Mouse (Mus musculus): ENCODE results near the gene Nol6. TPM values are rescaled to one million over a fixed set of nuclear protein-coding genes. Genes with fewer than 3 reads are reported as not detected.

The Nol6 gene
- polyA plus RNA-seq, 1 experiment from 2014 or later, result 9.5 TPM

DNA sequence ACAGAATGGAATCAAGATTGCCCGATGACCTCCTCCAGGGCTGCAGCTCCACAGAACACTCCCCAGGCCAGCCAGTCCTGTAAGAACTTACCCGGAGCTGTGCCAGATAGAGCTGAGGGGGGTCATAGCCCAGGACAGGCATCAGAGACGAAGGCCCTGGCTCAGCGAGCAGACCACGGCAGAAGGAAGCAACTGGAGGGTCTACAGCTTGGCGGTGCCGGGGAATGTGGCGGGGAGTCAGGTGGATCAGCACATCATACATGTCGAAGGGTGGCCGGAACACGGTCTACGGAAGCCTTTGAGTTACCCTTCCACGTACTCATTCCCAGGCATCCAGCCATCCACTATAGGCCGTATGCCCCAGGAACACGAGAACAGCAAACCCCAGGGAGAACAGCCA, 8.5 kb downstream of the Nol6 start:
- DNase-seq (ENCODE audit: low spot score) (no peak), ATAC-seq (ENCODE audit: low FRiP score, low TSS enrichment) (no peak)
- Histone ChIP-seq H3K4me1 (replicated peaks; ENCODE audit: control insufficient read depth, insufficient read depth) (no peaks in the 10 kb centered on the region), H3K4me2 (replicated peaks; ENCODE audit: low read depth) (no peak overlapping the region), H3K4me3 (ENCODE audit: low read depth, low read length) (no peak overlapping the region), H3K9ac (ENCODE audit: low read length) (no peak overlapping the region), H3K36me3 (ENCODE audit: control insufficient read depth, insufficient read depth, low read length) (peaks cover 52% of the 10 kb centered on the region), H3K9me3 (ENCODE audit: control insufficient read depth, low read length) (no peaks in the 10 kb centered on the region), H3K27me3 (ENCODE audit: control insufficient read depth, insufficient read depth, low read length) (no peaks in the 10 kb centered on the region), H3K27ac (replicated peaks) (no peak overlapping the region)
- no peak for TF ChIP-seq CTCF (IDR thresholded peaks at IDR 0.05; ENCODE audit: low read depth)
- TF ChIP-seq EP300 (optimal IDR thresholded peaks at IDR 0.05), result no peak
- WGBS, result 95% methylated on average over 15 of the region's 15 CpGs

DNA sequence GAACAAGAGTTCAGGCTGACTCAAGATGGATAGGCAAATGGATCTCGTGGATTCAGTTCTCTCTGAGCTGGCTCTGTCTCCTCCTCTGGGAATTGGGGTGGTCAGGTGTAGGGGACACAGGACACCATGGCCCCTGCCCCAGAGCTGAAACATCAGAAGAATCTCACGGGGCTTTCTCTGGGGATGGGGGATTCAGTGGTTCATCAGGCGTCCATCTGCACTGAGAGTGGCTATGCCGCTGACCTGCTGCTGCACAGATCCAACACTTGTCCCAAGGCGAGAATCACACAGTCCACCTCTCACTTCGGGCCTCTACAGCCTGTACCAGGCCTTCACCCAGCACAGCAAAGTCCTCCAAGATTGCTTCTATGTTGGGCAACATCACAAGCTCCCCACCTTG, 9.2 kb downstream of the Nol6 start:
- Histone ChIP-seq H3K4me1 (replicated peaks; ENCODE audit: control insufficient read depth, insufficient read depth) (no peaks in the 10 kb centered on the region), H3K4me3 (ENCODE audit: low read depth, low read length) (no peak overlapping the region), H3K27me3 (ENCODE audit: control insufficient read depth, insufficient read depth, low read length) (no peaks in the 10 kb centered on the region), H3K9ac (ENCODE audit: low read length) (no peak overlapping the region), H3K36me3 (ENCODE audit: control insufficient read depth, insufficient read depth, low read length) (peaks cover 52% of the 10 kb centered on the region), H3K4me2 (replicated peaks; ENCODE audit: low read depth) (no peak overlapping the region), H3K27ac (replicated peaks) (no peak overlapping the region), H3K9me3 (ENCODE audit: control insufficient read depth, low read length) (no peaks in the 10 kb centered on the region)
- DNase-seq (ENCODE audit: low spot score), result no peak
- 85% methylated on average over 6 of the region's 6 CpGs for WGBS
- ATAC-seq (ENCODE audit: low FRiP score, low TSS enrichment), result no peak
- TF ChIP-seq CTCF (IDR thresholded peaks at IDR 0.05; ENCODE audit: low read depth) (no peak), EP300 (optimal IDR thresholded peaks at IDR 0.05) (no peak)

DNA sequence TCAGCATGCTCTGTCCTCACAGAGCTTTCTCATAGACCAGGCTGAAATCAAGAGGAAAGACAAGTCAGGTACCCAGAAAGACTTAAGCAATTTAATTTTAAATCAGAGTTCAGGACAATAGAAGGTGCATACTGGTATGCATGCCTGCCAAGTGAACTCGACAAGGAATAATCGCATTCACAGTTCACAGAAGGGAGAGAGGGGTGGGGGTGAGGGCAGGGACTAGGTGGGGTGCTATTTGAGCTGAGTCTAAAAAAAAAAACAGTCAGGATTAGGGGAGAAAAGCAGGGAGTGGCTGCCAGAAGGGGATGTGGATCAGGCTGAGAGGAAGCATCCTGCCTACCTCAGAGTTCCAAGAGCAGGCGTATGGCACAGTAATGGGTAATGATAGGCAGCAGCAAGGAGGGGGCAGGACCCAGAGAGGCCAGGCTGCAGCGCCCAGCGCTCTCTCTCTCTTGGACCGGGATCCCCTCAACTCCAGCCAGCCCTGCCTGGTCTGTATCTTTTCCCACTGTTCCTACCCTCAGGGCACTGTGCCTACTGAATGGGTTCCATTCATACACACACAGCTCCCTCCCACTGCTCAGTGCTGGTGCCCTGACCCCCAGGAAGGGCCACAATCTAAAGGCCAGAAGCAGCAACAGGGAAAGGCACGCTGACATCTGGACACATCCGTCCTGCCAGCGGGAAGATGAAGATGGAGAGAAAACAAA, 9.7 kb downstream of the Nol6 start:
- no peak for TF ChIP-seq CTCF (IDR thresholded peaks at IDR 0.05; ENCODE audit: low read depth)
- no peak for TF ChIP-seq EP300 (optimal IDR thresholded peaks at IDR 0.05)
- Histone ChIP-seq H3K4me3 (ENCODE audit: low read depth, low read length) (no peak overlapping the region), H3K9ac (ENCODE audit: low read length) (no peak overlapping the region), H3K27me3 (ENCODE audit: control insufficient read depth, insufficient read depth, low read length) (no peaks in the 10 kb centered on the region), H3K36me3 (ENCODE audit: control insufficient read depth, insufficient read depth, low read length) (peaks cover 46% of the 10 kb centered on the region), H3K27ac (replicated peaks) (peak overlapping the region; percentile 65), H3K4me2 (replicated peaks; ENCODE audit: low read depth) (no peak overlapping the region), H3K4me1 (replicated peaks; ENCODE audit: control insufficient read depth, insufficient read depth) (no peaks in the 10 kb centered on the region), H3K9me3 (ENCODE audit: control insufficient read depth, low read length) (no peaks in the 10 kb centered on the region)
- WGBS, result 67% methylated on average over 9 of the region's 9 CpGs
- DNase-seq (ENCODE audit: low spot score) (no peak), ATAC-seq (ENCODE audit: low FRiP score, low TSS enrichment) (no peak)

DNA sequence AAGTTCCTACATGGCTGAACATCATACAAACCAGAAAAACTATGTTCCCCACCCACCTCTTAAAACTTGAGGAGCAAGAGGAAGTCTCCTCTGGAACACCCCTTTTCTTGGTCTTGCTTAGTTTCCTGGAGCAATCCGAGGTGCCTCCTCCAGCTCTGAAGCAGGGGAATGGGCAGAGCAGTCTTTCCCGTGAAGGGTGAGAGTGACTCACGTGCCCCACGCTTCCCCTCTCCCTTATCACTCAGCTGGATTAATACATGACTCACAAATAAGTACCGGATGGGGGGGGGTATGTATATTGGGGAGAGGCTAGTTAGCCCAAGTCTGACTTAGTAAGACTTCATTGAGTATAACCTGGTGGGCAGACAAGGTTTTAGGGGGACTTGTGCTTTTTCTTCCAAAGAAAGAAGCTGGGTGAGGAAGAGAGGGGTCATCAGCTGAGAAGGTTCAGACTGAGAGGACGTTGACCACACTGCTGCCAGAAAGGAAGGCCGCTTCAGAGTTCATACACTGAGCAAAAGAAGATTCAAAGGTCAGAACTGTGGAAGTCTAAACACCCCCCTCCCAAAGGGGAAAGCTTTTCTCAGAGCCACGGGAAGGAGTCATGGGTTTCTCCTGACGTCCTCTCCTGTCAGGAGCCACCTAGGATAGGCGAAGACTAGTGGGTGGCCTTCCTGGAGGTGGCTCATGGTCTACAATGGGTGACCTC, 15.4 kb downstream of the Nol6 start:
- 56% methylated on average over 10 of the region's 10 CpGs for WGBS
- Histone ChIP-seq H3K9ac (ENCODE audit: low read length) (no peak overlapping the region), H3K4me3 (ENCODE audit: low read depth, low read length) (no peak overlapping the region), H3K27me3 (ENCODE audit: control insufficient read depth, insufficient read depth, low read length) (no peaks in the 10 kb centered on the region), H3K4me2 (replicated peaks; ENCODE audit: low read depth) (no peak overlapping the region), H3K9me3 (ENCODE audit: control insufficient read depth, low read length) (no peaks in the 10 kb centered on the region), H3K27ac (replicated peaks) (peak overlapping the region; percentile 20; the same call in 1 of the 2 replicates), H3K36me3 (ENCODE audit: control insufficient read depth, insufficient read depth, low read length) (no peaks in the 10 kb centered on the region), H3K4me1 (replicated peaks; ENCODE audit: control insufficient read depth, insufficient read depth) (peaks cover 2% of the 10 kb centered on the region; the same call in 1 of the 2 replicates)
- TF ChIP-seq CTCF (IDR thresholded peaks at IDR 0.05; ENCODE audit: low read depth), result no peak
- TF ChIP-seq EP300 (optimal IDR thresholded peaks at IDR 0.05), result peak; percentile 68
- DNase-seq (ENCODE audit: low spot score) (peak; percentile 57), ATAC-seq (ENCODE audit: low FRiP score, low TSS enrichment) (peak; percentile 84)

DNA sequence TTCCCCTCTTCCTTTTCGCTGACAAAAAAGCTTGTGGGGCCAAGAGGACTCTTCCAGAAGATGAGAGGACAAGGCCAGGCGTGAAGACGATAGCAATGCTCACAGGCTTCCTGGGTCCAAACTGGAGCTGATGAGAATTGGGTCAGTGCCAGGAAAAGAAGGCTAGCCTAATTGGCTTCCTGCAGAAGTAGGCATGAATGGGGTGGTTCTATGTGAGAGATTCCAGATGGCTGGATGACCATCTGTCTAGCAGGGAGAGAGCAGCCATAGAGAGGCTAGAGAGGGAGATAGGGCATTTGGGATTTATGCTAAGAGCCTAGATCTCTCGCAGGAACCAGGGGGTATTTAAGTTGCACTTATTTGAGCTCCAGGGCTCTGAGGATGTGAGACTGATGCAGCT, 16.8 kb downstream of the Nol6 start:
- DNase-seq (ENCODE audit: low spot score) (no peak), ATAC-seq (ENCODE audit: low FRiP score, low TSS enrichment) (no peak)
- 57% methylated on average over 4 of the region's 4 CpGs for WGBS
- Histone ChIP-seq H3K4me2 (replicated peaks; ENCODE audit: low read depth) (no peak overlapping the region), H3K36me3 (ENCODE audit: control insufficient read depth, insufficient read depth, low read length) (no peaks in the 10 kb centered on the region), H3K9me3 (ENCODE audit: control insufficient read depth, low read length) (no peaks in the 10 kb centered on the region), H3K27me3 (ENCODE audit: control insufficient read depth, insufficient read depth, low read length) (no peaks in the 10 kb centered on the region), H3K27ac (replicated peaks) (no peak overlapping the region), H3K4me3 (ENCODE audit: low read depth, low read length) (no peak overlapping the region), H3K4me1 (replicated peaks; ENCODE audit: control insufficient read depth, insufficient read depth) (peaks cover 2% of the 10 kb centered on the region; the same call in 1 of the 2 replicates), H3K9ac (ENCODE audit: low read length) (no peak overlapping the region)
- TF ChIP-seq CTCF (IDR thresholded peaks at IDR 0.05; ENCODE audit: low read depth), result no peak
- TF ChIP-seq EP300 (optimal IDR thresholded peaks at IDR 0.05), result no peak

DNA sequence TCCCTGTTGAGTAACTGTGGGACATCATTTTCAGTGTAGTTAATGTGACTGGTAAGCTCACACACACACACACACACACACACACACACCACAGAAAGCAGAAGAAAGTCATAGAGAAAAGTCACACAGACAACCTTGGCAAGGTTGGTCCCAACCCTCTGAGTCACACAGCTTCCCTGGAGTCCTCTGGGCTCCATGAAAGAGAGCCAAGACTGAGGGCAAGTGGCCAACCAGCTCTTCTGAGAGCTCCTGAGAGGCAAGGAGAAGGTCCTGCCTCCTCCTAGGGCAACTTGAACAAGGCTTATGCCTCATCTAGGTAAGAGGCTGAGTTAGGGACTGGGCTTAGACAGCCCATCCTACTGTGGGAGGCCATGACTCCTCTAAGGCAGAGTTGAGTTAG, 21.4 kb downstream of the Nol6 start:
- H3K9ac ChIP-seq (ENCODE audit: low read length), result no peak overlapping the region
- no peak overlapping the region for H3K4me3 ChIP-seq (ENCODE audit: low read depth, low read length)
- H3K36me3 ChIP-seq (ENCODE audit: control insufficient read depth, insufficient read depth, low read length), result no peaks in the 10 kb centered on the region
- peaks cover 2% of the 10 kb centered on the region; the same call in 1 of the 2 replicates for H3K4me1 ChIP-seq (replicated peaks; ENCODE audit: control insufficient read depth, insufficient read depth)
- H3K9me3 ChIP-seq (ENCODE audit: control insufficient read depth, low read length), result no peaks in the 10 kb centered on the region
- no peak for DNase-seq (ENCODE audit: low spot score)
- H3K27ac ChIP-seq (replicated peaks), result no peak overlapping the region
- H3K27me3 ChIP-seq (ENCODE audit: control insufficient read depth, insufficient read depth, low read length), result no peaks in the 10 kb centered on the region
- no peak for TF ChIP-seq CTCF (IDR thresholded peaks at IDR 0.05; ENCODE audit: low read depth)
- ATAC-seq (ENCODE audit: low FRiP score, low TSS enrichment), result no peak
- H3K4me2 ChIP-seq (replicated peaks; ENCODE audit: low read depth), result no peak overlapping the region
